Mouse (Mus musculus) stomach, embryonic 15.5 days (tissue): ENCODE results near the gene Bcl2. TPM values are rescaled to one million over a fixed set of nuclear protein-coding genes. Genes with fewer than 3 reads are reported as not detected.

ENCODE experiments used
- ATAC-seq: fragments of 200-750 bp; cut with Nextera tagmentation; 2 replicates; pipeline ENCODE4 v1.8.0; 2017; ENCODE audit warnings: low read depth, moderate number of reproducible peaks, moderate TSS enrichment; ENCODE audit not compliant: insufficient read depth, low FRiP score
- H3K27ac ChIP-seq: fragments of 300-500 bp; sonication (generic); 2 replicates; pipeline ENCODE4 v1.5.1; 2015; ENCODE audit warnings: mild to moderate bottlenecking, inconsistent platforms
- H3K27me3 ChIP-seq: fragments of 300-500 bp; sonication (generic); replicated peaks from 2 replicates; pipeline ENCODE4 v1.6.1; 2015; ENCODE audit warnings: inconsistent platforms
- H3K36me3 ChIP-seq: fragments of 300-500 bp; sonication (generic); 2 replicates; pipeline ENCODE4 v1.6.1; 2015; ENCODE audit warnings: inconsistent platforms
- H3K4me1 ChIP-seq: fragments of 300-500 bp; sonication (generic); 2 replicates; pipeline ENCODE4 v1.6.1; 2015; ENCODE audit warnings: inconsistent platforms
- H3K4me2 ChIP-seq: fragments of 300-500 bp; sonication (generic); 2 replicates; pipeline ENCODE4 v1.6.1; 2015; ENCODE audit warnings: mild to moderate bottlenecking, inconsistent platforms
- H3K4me3 ChIP-seq: fragments of 300-500 bp; sonication (generic); replicated peaks from 2 replicates; pipeline ENCODE4 v1.5.1; 2015; ENCODE audit warnings: inconsistent platforms
- H3K9ac ChIP-seq: fragments of 300-500 bp; sonication (generic); 2 replicates; pipeline ENCODE4 v1.6.1; 2015; ENCODE audit warnings: inconsistent platforms
- H3K9me3 ChIP-seq: fragments of 300-500 bp; sonication (generic); 2 replicates; pipeline ENCODE4 v1.6.1; 2016; ENCODE audit warnings: inconsistent platforms
- WGBS: fragments of 180-500 bp; shearing (Covaris S2); methylation state at CpG from one replicate; pipeline ENCODE4 v1.1.7; 2015; 5-methylcytosine and 5-hydroxymethylcytosine counted together
- polyA plus RNA-seq: library from polyadenylated mRNA; unstranded; fragments of >200 nt; fragmentation: Nextera tagmentation; extraction: Ambion mirVana; gene quantifications from 2 replicates; pipeline ENCODE4 v1.2.1, GENCODE M21; 2015

The Bcl2 gene
- 17.0 and 17.8 TPM in 2 replicates for polyA plus RNA-seq

DNA sequence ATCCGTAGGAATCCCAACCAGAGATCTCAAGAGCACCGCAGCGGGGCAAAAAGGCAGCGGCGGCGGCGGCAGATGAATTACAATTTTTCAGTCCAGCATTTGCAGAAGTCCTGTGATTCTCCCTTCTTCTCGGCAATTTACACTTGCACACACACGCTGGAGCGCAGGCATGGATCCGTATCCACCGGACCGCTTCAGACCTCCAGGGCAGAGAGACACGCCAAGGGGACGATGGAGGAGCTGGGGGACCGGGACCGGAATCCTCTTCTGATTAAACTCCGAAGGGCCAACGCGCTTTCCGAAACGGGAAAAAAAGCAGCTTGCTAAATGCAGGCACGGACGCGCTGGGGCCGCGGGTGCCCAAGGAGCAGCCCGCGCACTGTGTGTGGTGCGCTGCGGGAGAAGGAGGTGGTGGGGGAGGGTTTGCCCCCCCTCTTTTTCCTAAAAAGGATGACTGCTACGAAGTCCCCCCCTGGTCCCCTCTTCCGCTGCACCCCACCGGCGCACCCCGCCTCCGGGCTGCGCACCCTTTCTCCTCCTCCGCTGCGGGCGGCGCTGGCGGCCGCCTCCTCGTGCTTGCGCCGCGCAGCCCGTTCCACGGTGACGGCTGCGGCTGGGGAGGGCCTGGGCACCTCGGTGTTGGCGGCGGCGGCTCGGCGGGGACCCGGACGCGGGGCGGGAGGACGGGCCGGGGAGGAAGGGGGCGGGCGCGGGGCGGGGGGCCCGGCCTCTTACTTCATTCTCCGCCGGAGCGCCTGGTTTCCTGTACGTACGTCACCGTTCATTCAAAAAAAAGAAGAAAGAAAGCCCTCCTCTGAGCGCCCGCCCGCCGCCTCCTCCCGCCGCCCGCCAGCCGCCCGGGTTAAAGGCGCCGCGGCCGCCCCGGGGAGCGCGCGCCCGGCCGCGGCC is at the start of gene Bcl2:
Bcl2 (minus strand) TSS at position 654 of the 909 bp plus-strand sequence.
- peak; percentile 82 for ATAC-seq
- H3K27ac ChIP-seq, result peak within 1 kb of the TSS; percentile 93

DNA sequence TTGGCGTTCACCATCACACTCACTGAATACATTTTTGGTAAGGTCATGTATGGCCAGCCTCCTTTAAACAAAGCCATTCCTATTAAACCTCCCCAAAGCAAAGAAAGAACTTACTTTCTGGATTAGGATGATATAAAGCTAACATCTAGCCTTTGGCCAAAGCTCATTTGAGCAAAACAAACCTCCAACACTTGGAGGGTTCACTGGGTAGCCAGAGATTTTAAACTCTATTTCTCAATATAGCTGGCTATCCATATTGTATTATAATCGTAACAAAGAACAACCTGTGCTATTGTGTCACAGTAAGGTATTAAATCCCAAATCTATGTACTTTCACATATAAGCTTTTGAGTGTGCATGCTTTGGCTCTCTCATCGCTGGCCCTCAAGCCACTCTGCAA is 46.7 kb upstream of the Bcl2 start:
- Histone ChIP-seq H3K27ac (no peak overlapping the region), H3K9me3 (no peaks in the 10 kb centered on the region), H3K4me3 (no peak overlapping the region), H3K36me3 (no peaks in the 10 kb centered on the region), H3K4me1 (peaks cover 11% of the 10 kb centered on the region), H3K27me3 (no peaks in the 10 kb centered on the region), H3K4me2 (no peak overlapping the region; the same call in 1 of the 2 replicates), H3K9ac (no peak overlapping the region)
- WGBS, result 73% methylated on average over 3 of the region's 3 CpGs
- no peak for ATAC-seq

More for the DNA sequence above, at the start of gene Bcl2:
- Histone ChIP-seq H3K4me1 (peaks cover 9% of the 10 kb centered on the region), H3K9me3 (no peaks in the 10 kb centered on the region), H3K27me3 (no peaks in the 10 kb centered on the region), H3K36me3 (no peaks in the 10 kb centered on the region), H3K4me2 (peak within 1 kb of the TSS; percentile 96), H3K4me3 (peak within 1 kb of the TSS; percentile 74), H3K9ac (peak within 1 kb of the TSS; percentile 81)
- WGBS, result under 1% methylated on average over 90 of the region's 95 CpGs

DNA sequence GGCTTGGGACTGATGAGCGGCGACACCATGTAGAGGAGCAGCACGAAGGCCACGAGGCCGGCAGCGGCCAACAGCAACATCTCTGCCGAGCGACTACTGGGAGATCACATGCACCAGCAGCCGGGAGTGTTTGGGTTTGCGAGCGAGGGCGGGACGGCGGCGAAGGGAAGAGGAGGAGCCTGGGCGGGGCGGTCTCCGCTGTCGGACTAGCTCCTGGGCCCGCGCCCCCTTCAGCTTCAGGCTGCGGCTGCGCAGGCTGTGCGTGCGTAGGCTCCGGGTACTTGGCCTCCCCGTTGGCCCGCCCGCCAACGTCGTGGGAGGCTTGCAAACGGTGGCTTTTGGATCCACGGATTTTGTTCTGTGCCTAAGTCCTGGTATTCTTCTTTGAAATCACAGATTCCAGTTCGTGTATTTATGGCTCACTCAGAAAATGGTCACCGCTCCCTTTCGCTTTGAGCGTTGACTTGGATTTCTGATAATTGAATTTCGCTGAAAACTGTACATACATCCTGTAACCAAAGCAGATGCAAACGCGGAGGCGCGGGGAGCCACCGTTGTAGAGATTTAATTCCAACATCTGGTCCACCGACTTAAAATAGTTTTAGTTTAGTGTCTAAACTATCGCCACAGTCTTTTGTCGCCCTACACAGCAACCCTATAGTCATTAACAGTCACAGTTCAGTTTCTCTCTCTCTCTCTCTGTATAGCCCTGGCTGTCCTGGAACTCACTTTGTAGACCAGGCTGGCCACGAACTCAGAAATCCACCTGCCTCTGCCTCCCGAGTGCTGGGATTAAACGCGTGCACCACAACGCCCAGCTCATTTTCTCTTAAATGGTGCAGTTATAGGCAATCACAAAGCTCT is 45.7 kb upstream of the Bcl2 start, which contains the start of gene Kdsr:
Kdsr (minus strand) TSS at position 156 of the 864 bp plus-strand sequence.
- Histone ChIP-seq H3K36me3 (no peaks in the 10 kb centered on the region), H3K4me1 (peaks cover 11% of the 10 kb centered on the region), H3K4me3 (peak within 1 kb of the TSS; percentile 63), H3K4me2 (peak within 1 kb of the TSS; percentile 90), H3K27me3 (no peaks in the 10 kb centered on the region), H3K27ac (peak within 1 kb of the TSS; percentile 92), H3K9me3 (no peaks in the 10 kb centered on the region), H3K9ac (peak within 1 kb of the TSS; percentile 59)
- WGBS, result 2% methylated on average over 50 of the region's 51 CpGs
- ATAC-seq, result peak; percentile 99

DNA sequence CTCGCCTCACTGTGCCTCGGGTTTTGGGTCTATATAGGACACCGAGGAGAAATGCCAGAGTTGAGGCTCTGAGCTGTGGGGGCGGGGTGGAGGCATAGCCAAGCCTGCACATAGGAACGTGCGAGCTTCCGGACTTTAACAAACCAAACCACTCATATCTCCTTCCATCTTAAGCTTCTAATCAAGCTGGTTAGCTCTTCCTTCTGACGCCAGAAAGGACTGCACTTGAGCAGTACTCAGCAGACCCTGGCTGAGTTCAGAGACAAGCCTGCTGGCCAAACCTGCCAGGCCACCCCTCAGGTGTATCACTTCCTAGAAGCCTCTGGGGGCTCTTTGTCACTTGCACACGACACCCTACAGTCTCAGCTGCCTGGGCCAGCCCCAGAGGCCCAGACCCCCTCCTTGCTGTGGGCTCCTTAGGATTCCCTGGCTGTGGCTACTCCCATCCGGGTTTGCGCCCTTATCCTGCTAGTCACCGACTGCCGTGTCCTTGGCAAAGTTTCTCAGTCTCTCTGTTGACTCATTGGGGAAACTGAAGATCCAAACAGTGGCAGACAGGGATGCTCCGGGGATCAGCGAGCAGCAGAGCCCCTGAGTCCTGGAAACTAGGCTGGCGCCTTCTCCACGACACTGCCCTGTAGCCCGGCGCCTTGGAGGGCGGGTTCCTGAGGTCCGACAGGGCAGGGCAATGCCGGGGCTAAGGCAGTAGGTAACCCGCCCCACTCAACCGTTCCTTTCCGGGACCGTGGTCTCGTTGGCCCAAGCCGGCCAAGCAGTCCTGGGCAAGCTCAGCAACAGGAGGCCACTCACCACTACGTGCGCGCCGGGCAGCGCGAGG is 44.9 kb upstream of the Bcl2 start:
- ATAC-seq, result peak; percentile 73
- no peaks in the 10 kb centered on the region for H3K27me3 ChIP-seq
- H3K4me2 ChIP-seq, result peak overlapping the region; percentile 90
- H3K9me3 ChIP-seq, result no peaks in the 10 kb centered on the region
- H3K4me1 ChIP-seq, result peaks cover 11% of the 10 kb centered on the region
- peak overlapping the region; percentile 92 for H3K27ac ChIP-seq
- 1% methylated on average over 34 of the region's 34 CpGs for WGBS
- H3K4me3 ChIP-seq, result peak overlapping the region; percentile 63
- no peaks in the 10 kb centered on the region for H3K36me3 ChIP-seq
- H3K9ac ChIP-seq, result peak overlapping the region; percentile 59

DNA sequence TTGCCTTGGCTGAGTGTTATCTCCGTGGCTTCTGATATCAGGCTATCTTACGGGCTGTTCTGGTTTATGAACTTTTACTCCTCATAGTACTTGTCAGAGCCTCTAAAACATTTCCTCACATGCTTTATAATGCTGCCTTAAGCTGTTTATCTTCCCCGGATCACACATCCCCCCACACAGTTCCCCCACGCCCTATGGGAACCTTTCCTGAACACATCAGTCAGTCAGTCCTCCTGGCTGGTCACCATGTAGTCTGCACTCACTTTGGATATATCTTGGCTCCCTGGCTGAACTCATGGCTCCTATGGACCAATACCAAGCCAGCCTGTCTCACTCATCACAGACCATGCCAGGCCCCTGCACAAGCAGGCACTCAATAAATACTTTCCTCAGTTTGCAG is 42.6 kb upstream of the Bcl2 start:
- Histone ChIP-seq H3K36me3 (no peaks in the 10 kb centered on the region), H3K4me1 (peaks cover 11% of the 10 kb centered on the region), H3K27ac (no peak overlapping the region), H3K4me2 (no peak overlapping the region), H3K9ac (no peak overlapping the region), H3K9me3 (no peaks in the 10 kb centered on the region), H3K4me3 (no peak overlapping the region), H3K27me3 (no peaks in the 10 kb centered on the region)
- no peak for ATAC-seq
- WGBS, result 77% methylated on average over 4 of the region's 4 CpGs

DNA sequence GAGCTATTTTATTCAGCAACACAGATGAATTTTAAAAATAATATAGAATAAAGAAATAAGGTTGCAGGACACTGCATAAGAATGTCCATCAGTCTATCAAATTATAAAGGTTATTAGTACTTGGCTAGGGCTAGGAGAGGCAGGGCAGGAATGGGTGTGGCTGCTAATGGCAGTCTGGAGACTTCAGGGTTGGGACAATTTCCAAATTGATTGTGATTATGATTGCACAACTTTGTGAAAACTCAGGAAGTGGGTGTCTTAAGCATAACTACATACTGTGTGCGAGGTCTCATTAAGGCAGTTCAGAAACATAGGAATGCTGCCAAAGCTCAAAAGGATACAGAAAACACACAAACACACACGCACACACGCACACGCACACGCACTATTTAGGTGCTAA is 37.9 kb upstream of the Bcl2 start:
- no peak overlapping the region for H3K4me2 ChIP-seq
- no peaks in the 10 kb centered on the region for H3K9me3 ChIP-seq
- no peaks in the 10 kb centered on the region for H3K27me3 ChIP-seq
- H3K4me1 ChIP-seq, result no peaks in the 10 kb centered on the region
- H3K27ac ChIP-seq, result no peak overlapping the region
- 0 out of 2 replicates have a peak, but pooled peaks cover 2% of the 10 kb centered on the region for H3K36me3 ChIP-seq
- ATAC-seq, result no peak
- H3K9ac ChIP-seq, result no peak overlapping the region
- 93% methylated on average over 5 of the region's 5 CpGs for WGBS
- no peak overlapping the region for H3K4me3 ChIP-seq

DNA sequence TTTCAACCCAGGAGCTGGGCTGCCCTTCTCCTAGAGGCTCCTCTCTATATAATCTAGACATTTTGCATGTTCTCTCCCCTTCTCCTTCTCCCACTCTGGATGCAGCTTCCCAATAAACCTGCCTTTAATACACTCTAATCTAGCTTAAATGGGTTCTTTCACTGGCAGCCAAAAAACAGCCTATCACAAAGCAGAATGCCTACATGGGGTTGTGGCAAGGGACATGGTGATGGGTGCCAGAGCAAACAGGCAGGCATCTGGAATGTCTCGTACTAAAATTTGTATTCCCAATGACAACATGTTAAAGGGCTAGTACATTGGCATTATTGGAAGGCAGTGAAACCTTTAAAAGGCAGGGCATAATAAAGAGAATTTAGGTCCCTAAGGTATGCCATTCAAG is 36.6 kb upstream of the Bcl2 start:
- Histone ChIP-seq H3K4me2 (no peak overlapping the region), H3K4me1 (no peaks in the 10 kb centered on the region), H3K27me3 (no peaks in the 10 kb centered on the region), H3K9ac (no peak overlapping the region), H3K4me3 (no peak overlapping the region), H3K27ac (no peak overlapping the region), H3K9me3 (no peaks in the 10 kb centered on the region), H3K36me3 (peaks cover 5% of the 10 kb centered on the region; the same call in 1 of the 2 replicates)
- WGBS, result 79% methylated on average over 1 of the region's 1 CpGs
- ATAC-seq, result no peak

DNA sequence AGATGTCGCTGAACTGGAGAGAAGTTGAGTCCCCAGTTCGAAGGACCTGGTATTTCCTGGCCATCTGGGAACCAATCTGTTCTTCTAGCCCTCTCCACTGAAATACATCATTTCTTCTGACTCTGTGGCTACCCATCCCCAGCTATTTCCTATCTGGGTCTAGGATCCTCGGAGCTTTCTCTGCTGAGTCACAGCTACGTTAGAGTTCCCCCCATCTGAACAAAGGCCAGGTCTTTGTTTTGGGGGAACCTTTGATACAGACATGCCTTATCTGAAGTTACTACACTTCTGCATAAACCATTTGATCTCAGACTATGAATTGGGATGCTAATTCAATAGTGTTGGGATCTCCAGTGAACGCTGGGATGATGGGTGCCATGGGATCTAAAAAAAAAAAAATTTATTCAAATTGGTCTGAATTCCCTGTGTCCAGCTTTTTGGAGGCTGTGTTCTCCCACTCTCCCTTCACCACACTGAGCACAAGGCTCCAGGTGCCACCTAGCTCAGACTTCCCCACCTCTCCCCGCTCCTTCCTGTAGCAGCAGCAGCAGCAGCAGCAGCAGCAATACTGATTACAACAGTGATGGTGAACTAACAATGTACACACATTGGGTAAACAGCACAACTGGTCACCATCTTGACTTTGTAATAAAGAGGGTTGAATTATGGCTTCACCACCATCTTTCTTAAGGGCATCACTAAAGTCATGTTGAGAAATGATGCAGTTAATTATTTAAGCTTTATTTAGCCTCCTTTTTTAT is 34.7 kb upstream of the Bcl2 start:
- Histone ChIP-seq H3K27me3 (no peaks in the 10 kb centered on the region), H3K9me3 (no peaks in the 10 kb centered on the region), H3K27ac (no peak overlapping the region), H3K9ac (no peak overlapping the region), H3K4me2 (no peak overlapping the region), H3K4me3 (no peak overlapping the region), H3K4me1 (no peaks in the 10 kb centered on the region), H3K36me3 (peaks cover 5% of the 10 kb centered on the region; the same call in 1 of the 2 replicates)
- ATAC-seq, result no peak
- WGBS, result 84% methylated on average over 6 of the region's 6 CpGs

DNA sequence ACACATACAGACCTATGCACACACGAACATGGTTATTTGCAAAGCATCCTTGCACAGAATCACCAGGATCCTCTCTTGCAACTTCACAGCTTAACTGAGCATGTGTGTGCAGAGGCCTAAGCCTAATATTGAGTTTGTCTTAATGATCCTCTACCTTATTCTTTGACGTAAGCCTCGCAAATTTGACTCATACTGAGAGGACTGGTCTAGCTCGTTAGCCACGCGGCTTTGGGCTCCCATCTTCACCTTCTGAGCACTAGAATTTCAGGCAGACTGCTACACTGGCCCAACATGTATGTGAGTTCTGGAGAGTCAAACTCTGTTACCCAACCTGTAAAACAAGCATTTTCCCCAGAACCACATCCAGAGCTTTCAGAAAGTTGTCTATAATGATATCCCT is 28.9 kb upstream of the Bcl2 start:
- H3K4me3 ChIP-seq, result no peak overlapping the region
- ATAC-seq, result no peak
- H3K9ac ChIP-seq, result no peak overlapping the region
- H3K4me2 ChIP-seq, result no peak overlapping the region
- no peaks in the 10 kb centered on the region for H3K27me3 ChIP-seq
- 95% methylated on average over 6 of the region's 6 CpGs for WGBS
- no peaks in the 10 kb centered on the region for H3K9me3 ChIP-seq
- H3K36me3 ChIP-seq, result peaks cover 7% of the 10 kb centered on the region; the same call in 1 of the 2 replicates
- H3K4me1 ChIP-seq, result no peaks in the 10 kb centered on the region
- no peak overlapping the region for H3K27ac ChIP-seq

DNA sequence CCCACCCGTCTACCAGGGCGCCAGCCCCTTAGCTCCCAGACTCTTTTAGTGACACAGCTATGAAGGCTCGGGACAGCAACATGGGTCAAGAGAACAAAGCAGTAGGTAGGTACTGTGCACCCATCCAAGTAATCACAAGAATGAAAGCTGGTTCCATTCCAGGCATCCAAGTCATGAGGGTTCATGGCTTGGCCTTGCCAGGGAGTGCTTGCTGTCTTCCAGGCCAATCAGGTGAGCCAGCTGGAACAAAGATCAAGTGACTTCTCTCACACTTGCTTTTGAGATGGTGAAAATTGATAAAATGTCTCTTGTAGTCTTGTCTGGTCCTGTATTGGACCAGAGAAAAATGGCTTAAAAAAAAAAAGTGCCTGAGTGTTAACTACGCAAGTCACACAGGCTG is 26.7 kb upstream of the Bcl2 start:
- no peaks in the 10 kb centered on the region for H3K4me1 ChIP-seq
- H3K4me2 ChIP-seq, result no peak overlapping the region
- H3K9me3 ChIP-seq, result no peaks in the 10 kb centered on the region
- H3K36me3 ChIP-seq, result 0 out of 2 replicates have a peak, but pooled peaks cover 2% of the 10 kb centered on the region
- WGBS, result 91% methylated on average over 4 of the region's 4 CpGs
- H3K9ac ChIP-seq, result no peak overlapping the region
- no peaks in the 10 kb centered on the region for H3K27me3 ChIP-seq
- H3K4me3 ChIP-seq, result no peak overlapping the region
- ATAC-seq, result no peak
- no peak overlapping the region for H3K27ac ChIP-seq
